Comparison of ENCODE assay signal across 8 mouse cellular contexts in genomic region chr5:43391412-43392029, GRCm38 (mm10).
A peak's percentile ranks its signal among the peaks of the same experiment; 100 is the strongest.
DNase-seq lines count a peak whose midpoint lies in the region; ATAC-seq and TF ChIP-seq lines count a peak whose summit lies in the region.

No protein-coding gene starts in this region.

- H3K4me1 ChIP-seq in forebrain, embryonic 14.5 days (ENCODE audit: control insufficient read depth, insufficient read depth, low read length), result 0 out of 2 replicates have a peak, but pooled peaks cover 4% of the 10 kb centered on the region
- H3K4me1 ChIP-seq in liver, adult 2 months (ENCODE audit: control insufficient read depth, insufficient read depth, low read length), result no peaks in the 10 kb centered on the region
- H3K4me1 ChIP-seq in neural tube, embryonic 12.5 days, result no peaks in the 10 kb centered on the region

- peak; percentile 11 for DNase-seq in kidney, adult 18-20 months
- DNase-seq in kidney, adult 11 months, result no peak
- DNase-seq in brain, adult 2 months (ENCODE audit: low read depth, low spot score), result peak; percentile 88
- DNase-seq in forebrain, embryonic 14.5 days (ENCODE audit: low spot score), result peak; percentile 54
- peak; percentile 8 for DNase-seq in kidney, adult 8-10 months
- DNase-seq in liver, adult 2 months (ENCODE audit: extremely low read depth, low read depth, low spot score), result peak; percentile 61
- DNase-seq in thymus, postnatal 0 days (ENCODE audit: low spot score), result no peak

- H3K9me3 ChIP-seq in forebrain, embryonic 14.5 days (replicated peaks; ENCODE audit: control insufficient read depth, low read length), result no peaks in the 10 kb centered on the region
- no peaks in the 10 kb centered on the region for H3K9me3 ChIP-seq in neural tube, embryonic 12.5 days

- H3K4me3 ChIP-seq in forebrain, embryonic 14.5 days (ENCODE audit: low read depth, low read length), result no peak overlapping the region
- no peak overlapping the region for H3K4me3 ChIP-seq in liver, adult 2 months (ENCODE audit: insufficient read depth, low read depth, low read length)
- no peak overlapping the region for H3K4me3 ChIP-seq in neural tube, embryonic 12.5 days

- H3K79me2 ChIP-seq in liver, adult 2 months (ENCODE audit: control insufficient read depth, insufficient read depth, low read length), result no peaks in the 10 kb centered on the region

- TF ChIP-seq POLR2A in liver, adult 2 months (IDR thresholded peaks at IDR 0.05; ENCODE audit: extremely low read depth, insufficient read depth, low read length), result no peak

- peak; percentile 73 for ATAC-seq in forebrain, embryonic 14.5 days
- peak; percentile 79 for ATAC-seq in neural tube, embryonic 12.5 days (ENCODE audit: low FRiP score, low read depth)

- H3K9ac ChIP-seq in forebrain, embryonic 14.5 days (ENCODE audit: low read length), result no peak overlapping the region
- H3K9ac ChIP-seq in liver, adult 2 months (ENCODE audit: low read depth, low read length), result no peak overlapping the region
- no peak overlapping the region for H3K9ac ChIP-seq in neural tube, embryonic 12.5 days

- no peak overlapping the region for H3K4me2 ChIP-seq in forebrain, embryonic 14.5 days (ENCODE audit: low read length)
- no peak overlapping the region for H3K4me2 ChIP-seq in neural tube, embryonic 12.5 days (replicated peaks)

- WGBS in forebrain, embryonic 14.5 days, result 22% methylated on average over 3 of the region's 3 CpGs
- WGBS in liver, adult 2 months, result 13% methylated on average over 3 of the region's 3 CpGs
- 29% methylated on average over 3 of the region's 3 CpGs for WGBS in neural tube, embryonic 12.5 days

- no peak overlapping the region for H3K27ac ChIP-seq in forebrain, embryonic 14.5 days (ENCODE audit: low read depth, low read length)
- no peak overlapping the region for H3K27ac ChIP-seq in liver, adult 2 months (replicated peaks; ENCODE audit: insufficient read depth, low read depth, low read length)
- no peak overlapping the region for H3K27ac ChIP-seq in neural tube, embryonic 12.5 days

- TF ChIP-seq CTCF in liver, adult 2 months (IDR thresholded peaks at IDR 0.05; ENCODE audit: low read depth, low read length), result peak; percentile 92

- no peaks in the 10 kb centered on the region for H3K27me3 ChIP-seq in forebrain, embryonic 14.5 days (replicated peaks; ENCODE audit: control insufficient read depth, insufficient read depth, low read length)
- H3K27me3 ChIP-seq in liver, adult 2 months (ENCODE audit: control insufficient read depth, insufficient read depth, low read length), result no peaks in the 10 kb centered on the region
- H3K27me3 ChIP-seq in neural tube, embryonic 12.5 days (replicated peaks), result no peaks in the 10 kb centered on the region

- no peaks in the 10 kb centered on the region for H3K36me3 ChIP-seq in forebrain, embryonic 14.5 days (ENCODE audit: control insufficient read depth, insufficient read depth, low read length)
- H3K36me3 ChIP-seq in liver, adult 2 months (ENCODE audit: control insufficient read depth, insufficient read depth, low read length), result no peaks in the 10 kb centered on the region
- H3K36me3 ChIP-seq in neural tube, embryonic 12.5 days, result no peaks in the 10 kb centered on the region

Comparison
In these comparisons a context has a peak if more than half of its experiments do, and no peak if none do; other contexts are left out.
1. DNase-seq: peak in kidney, adult 18-20 months (single experiment), brain, adult 2 months (single experiment), forebrain, embryonic 14.5 days (single experiment), kidney, adult 8-10 months (2 of 2) and liver, adult 2 months (single experiment); none in kidney, adult 11 months (single experiment) and thymus, postnatal 0 days (single experiment).